Mouse (Mus musculus): ENCODE data around the gene Xpr1. TPM values are rescaled to one million over a fixed set of nuclear protein-coding genes. Genes with fewer than 3 reads are reported as not detected.

Gene Xpr1
- polyA plus RNA-seq, 1 experiment from 2014 or later: 5.3 TPM

DNA sequence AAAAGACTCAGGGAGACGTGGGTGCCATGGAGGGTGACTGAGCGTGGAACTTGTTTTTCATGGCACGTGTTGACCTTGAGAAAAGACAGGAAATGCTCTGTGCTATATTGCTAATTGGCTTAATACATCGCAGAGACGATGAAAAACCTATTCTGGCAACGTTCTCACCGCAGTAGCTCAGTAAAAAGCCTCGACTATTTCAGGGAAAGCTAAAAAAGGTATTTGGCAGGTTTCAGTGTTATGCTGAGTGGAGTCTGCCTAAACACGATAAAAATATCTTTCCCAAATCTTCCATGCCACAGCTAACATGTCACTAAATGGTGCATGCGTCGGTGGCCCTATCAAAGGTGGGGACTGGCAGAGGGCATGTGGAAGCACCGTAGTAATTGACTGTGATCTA lies 164.1 kb downstream of the Xpr1 start:
- H3K4me3 ChIP-seq (ENCODE audit: low read depth, low read length): no peak overlapping the region

GRCm38 (mm10) chr1:155252631-155253121 lies 164.5 kb downstream of the Xpr1 start:
- ATAC-seq (replicated peaks; ENCODE audit: insufficient number of reproducible peaks, low FRiP score, low TSS enrichment, low read depth): no peak
- Histone ChIP-seq H3K27me3 (ENCODE audit: control insufficient read depth, insufficient read depth, low read length) (no peaks in the 10 kb centered on the region), H3K4me2 (ENCODE audit: low read depth, low read length) (no peak overlapping the region), H3K36me3 (replicated peaks; ENCODE audit: control insufficient read depth, insufficient read depth, low read depth, low read length) (no peaks in the 10 kb centered on the region), H3K4me1 (ENCODE audit: control insufficient read depth, insufficient read depth, low read length) (no peaks in the 10 kb centered on the region), H3K27ac (replicated peaks; ENCODE audit: low read depth, low read length) (no peak overlapping the region), H3K4me3 (ENCODE audit: low read depth, low read length) (no peak overlapping the region), H3K9ac (replicated peaks; ENCODE audit: low read length) (no peak overlapping the region), H3K9me3 (replicated peaks; ENCODE audit: control insufficient read depth, low read length) (no peaks in the 10 kb centered on the region)
- DNase-seq (ENCODE audit: low spot score): no peak
- 51% methylated on average over 6 of the region's 6 CpGs for WGBS

More for the DNA sequence above, 164.1 kb downstream of the Xpr1 start:
- H3K9me3 ChIP-seq (replicated peaks; ENCODE audit: control insufficient read depth, low read length): no peaks in the 10 kb centered on the region
- H3K27me3 ChIP-seq (ENCODE audit: control insufficient read depth, insufficient read depth, low read length): no peaks in the 10 kb centered on the region
- DNase-seq (ENCODE audit: low spot score) (no peak), ATAC-seq (replicated peaks; ENCODE audit: insufficient number of reproducible peaks, low FRiP score, low TSS enrichment, low read depth) (no peak)
- 65% methylated on average over 12 of the region's 12 CpGs for WGBS
- H3K4me2 ChIP-seq (ENCODE audit: low read depth, low read length): no peak overlapping the region
- H3K36me3 ChIP-seq (replicated peaks; ENCODE audit: control insufficient read depth, insufficient read depth, low read depth, low read length): no peaks in the 10 kb centered on the region
- no peak overlapping the region for H3K9ac ChIP-seq (replicated peaks; ENCODE audit: low read length)
- H3K27ac ChIP-seq (replicated peaks; ENCODE audit: low read depth, low read length): no peak overlapping the region
- H3K4me1 ChIP-seq (ENCODE audit: control insufficient read depth, insufficient read depth, low read length): no peaks in the 10 kb centered on the region

- Histone ChIP-seq H3K4me3 (ENCODE audit: low read depth, low read length) (no peak overlapping the region), H3K4me1 (ENCODE audit: control insufficient read depth, insufficient read depth, low read length) (no peaks in the 10 kb centered on the region), H3K27ac (replicated peaks; ENCODE audit: low read depth, low read length) (no peak overlapping the region), H3K27me3 (ENCODE audit: control insufficient read depth, insufficient read depth, low read length) (no peaks in the 10 kb centered on the region), H3K36me3 (replicated peaks; ENCODE audit: control insufficient read depth, insufficient read depth, low read depth, low read length) (no peaks in the 10 kb centered on the region), H3K9me3 (replicated peaks; ENCODE audit: control insufficient read depth, low read length) (no peaks in the 10 kb centered on the region), H3K4me2 (ENCODE audit: low read depth, low read length) (no peak overlapping the region), H3K9ac (replicated peaks; ENCODE audit: low read length) (no peak overlapping the region)
- no peak for ATAC-seq (replicated peaks; ENCODE audit: insufficient number of reproducible peaks, low FRiP score, low TSS enrichment, low read depth)
- WGBS: 90% methylated on average over 5 of the region's 5 CpGs
- no peak for DNase-seq (ENCODE audit: low spot score)
Measured at GRCm38 (mm10) chr1:155251596-155251995, 165.6 kb downstream of the Xpr1 start.

- Histone ChIP-seq H3K36me3 (replicated peaks; ENCODE audit: control insufficient read depth, insufficient read depth, low read depth, low read length) (no peaks in the 10 kb centered on the region), H3K9me3 (replicated peaks; ENCODE audit: control insufficient read depth, low read length) (no peaks in the 10 kb centered on the region), H3K27me3 (ENCODE audit: control insufficient read depth, insufficient read depth, low read length) (no peaks in the 10 kb centered on the region), H3K9ac (replicated peaks; ENCODE audit: low read length) (no peak overlapping the region), H3K27ac (replicated peaks; ENCODE audit: low read depth, low read length) (no peak overlapping the region), H3K4me1 (ENCODE audit: control insufficient read depth, insufficient read depth, low read length) (no peaks in the 10 kb centered on the region), H3K4me3 (ENCODE audit: low read depth, low read length) (no peak overlapping the region), H3K4me2 (ENCODE audit: low read depth, low read length) (no peak overlapping the region)
- 38% methylated on average over 4 of the region's 4 CpGs for WGBS
- ATAC-seq (replicated peaks; ENCODE audit: insufficient number of reproducible peaks, low FRiP score, low TSS enrichment, low read depth) (no peak), DNase-seq (ENCODE audit: low spot score) (no peak)
Measured at GRCm38 (mm10) chr1:155250531-155251135, 166.6 kb downstream of the Xpr1 start.

DNA sequence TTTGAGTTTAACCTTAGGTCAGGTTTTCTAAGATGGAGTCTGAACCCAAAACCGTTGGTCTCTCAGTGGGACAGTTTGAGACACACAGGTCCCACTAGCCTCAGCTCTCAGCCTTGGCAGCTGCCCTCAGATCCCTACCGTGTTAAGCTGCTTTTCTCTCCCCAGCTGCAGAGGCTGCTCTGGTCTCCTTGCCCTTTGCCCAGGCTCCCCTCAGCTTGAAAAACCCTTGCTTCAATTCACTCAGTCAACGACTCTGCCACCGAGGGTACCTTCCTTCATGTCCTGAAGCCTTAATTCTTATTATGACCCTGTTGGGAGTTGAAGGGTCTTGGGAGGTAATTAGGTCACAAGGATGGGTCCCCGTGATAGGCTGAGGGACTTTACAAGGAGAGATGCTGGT lies 167.3 kb downstream of the Xpr1 start:
- Histone ChIP-seq H3K9ac (replicated peaks; ENCODE audit: low read length) (no peak overlapping the region), H3K4me3 (ENCODE audit: low read depth, low read length) (no peak overlapping the region), H3K4me1 (ENCODE audit: control insufficient read depth, insufficient read depth, low read length) (no peaks in the 10 kb centered on the region), H3K27me3 (ENCODE audit: control insufficient read depth, insufficient read depth, low read length) (no peaks in the 10 kb centered on the region), H3K36me3 (replicated peaks; ENCODE audit: control insufficient read depth, insufficient read depth, low read depth, low read length) (no peaks in the 10 kb centered on the region), H3K4me2 (ENCODE audit: low read depth, low read length) (no peak overlapping the region), H3K27ac (replicated peaks; ENCODE audit: low read depth, low read length) (no peak overlapping the region), H3K9me3 (replicated peaks; ENCODE audit: control insufficient read depth, low read length) (no peaks in the 10 kb centered on the region)
- ATAC-seq (replicated peaks; ENCODE audit: insufficient number of reproducible peaks, low FRiP score, low TSS enrichment, low read depth) (no peak), DNase-seq (ENCODE audit: low spot score) (no peak)
- 47% methylated on average over 5 of the region's 5 CpGs for WGBS

DNA sequence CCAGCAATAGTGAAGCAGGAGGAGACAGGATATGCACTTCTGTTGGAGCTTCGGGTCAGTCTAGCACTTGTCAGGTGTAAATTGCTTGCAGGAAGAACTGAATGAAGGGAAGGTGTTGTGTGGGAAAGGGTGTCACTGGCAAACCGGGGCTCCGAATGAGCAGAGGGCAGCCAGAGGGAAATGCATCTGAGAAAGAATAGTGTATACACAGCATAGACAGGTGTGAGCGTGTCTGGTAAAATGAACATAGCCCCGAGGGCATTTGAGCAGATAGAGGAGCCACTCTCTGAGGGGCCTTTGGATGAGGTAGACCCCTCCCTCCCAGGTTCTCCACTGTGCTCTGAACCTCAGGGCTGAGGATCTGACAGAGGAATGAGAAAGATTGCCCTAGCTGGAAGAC lies 169.2 kb downstream of the Xpr1 start:
- WGBS: 64% methylated on average over 5 of the region's 5 CpGs
- no peak for ATAC-seq (replicated peaks; ENCODE audit: insufficient number of reproducible peaks, low FRiP score, low TSS enrichment, low read depth)
- H3K4me2 ChIP-seq (ENCODE audit: low read depth, low read length): no peak overlapping the region
- H3K9ac ChIP-seq (replicated peaks; ENCODE audit: low read length): no peak overlapping the region
- no peak overlapping the region for H3K27ac ChIP-seq (replicated peaks; ENCODE audit: low read depth, low read length)
- no peak for DNase-seq (ENCODE audit: low spot score)
- no peaks in the 10 kb centered on the region for H3K27me3 ChIP-seq (ENCODE audit: control insufficient read depth, insufficient read depth, low read length)
- H3K4me1 ChIP-seq (ENCODE audit: control insufficient read depth, insufficient read depth, low read length): peaks cover 1% of the 10 kb centered on the region; the same call in 1 of the 2 replicates
- no peaks in the 10 kb centered on the region for H3K36me3 ChIP-seq (replicated peaks; ENCODE audit: control insufficient read depth, insufficient read depth, low read depth, low read length)
- H3K4me3 ChIP-seq (ENCODE audit: low read depth, low read length): no peak overlapping the region
- no peaks in the 10 kb centered on the region for H3K9me3 ChIP-seq (replicated peaks; ENCODE audit: control insufficient read depth, low read length)

GRCm38 (mm10) chr1:155247441-155247840 lies 169.8 kb downstream of the Xpr1 start:
- DNase-seq (ENCODE audit: low spot score) (no peak), ATAC-seq (replicated peaks; ENCODE audit: insufficient number of reproducible peaks, low FRiP score, low TSS enrichment, low read depth) (no peak)
- Histone ChIP-seq H3K4me2 (ENCODE audit: low read depth, low read length) (no peak overlapping the region), H3K4me1 (ENCODE audit: control insufficient read depth, insufficient read depth, low read length) (peaks cover 2% of the 10 kb centered on the region; the same call in 1 of the 2 replicates), H3K27ac (replicated peaks; ENCODE audit: low read depth, low read length) (no peak overlapping the region), H3K9ac (replicated peaks; ENCODE audit: low read length) (no peak overlapping the region), H3K9me3 (replicated peaks; ENCODE audit: control insufficient read depth, low read length) (no peaks in the 10 kb centered on the region), H3K36me3 (replicated peaks; ENCODE audit: control insufficient read depth, insufficient read depth, low read depth, low read length) (no peaks in the 10 kb centered on the region), H3K4me3 (ENCODE audit: low read depth, low read length) (no peak overlapping the region), H3K27me3 (ENCODE audit: control insufficient read depth, insufficient read depth, low read length) (no peaks in the 10 kb centered on the region)
- 36% methylated on average over 5 of the region's 5 CpGs for WGBS

DNA sequence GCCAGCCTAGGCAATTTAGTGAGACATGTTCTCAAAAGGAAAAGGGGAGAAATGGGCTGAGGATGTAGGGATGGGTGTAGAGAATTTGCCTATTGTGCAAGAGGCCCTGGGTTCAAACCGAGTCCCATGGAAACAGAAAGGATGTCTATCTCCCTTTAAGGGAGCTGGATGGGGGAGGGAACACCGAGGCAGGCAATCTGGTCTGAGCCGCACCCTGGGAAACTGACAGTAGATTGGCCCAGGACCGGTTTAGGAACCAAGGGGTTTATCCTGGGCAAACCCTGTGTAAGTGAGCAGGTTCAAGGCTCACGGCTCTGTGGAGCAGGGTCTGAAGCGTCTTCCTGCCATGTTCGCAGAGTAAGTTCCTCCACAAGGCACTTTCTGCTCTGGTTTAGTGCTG lies 171.7 kb downstream of the Xpr1 start:
- no peak overlapping the region for H3K4me2 ChIP-seq (ENCODE audit: low read depth, low read length)
- H3K4me3 ChIP-seq (ENCODE audit: low read depth, low read length): no peak overlapping the region
- DNase-seq (ENCODE audit: low spot score) (no peak), ATAC-seq (replicated peaks; ENCODE audit: insufficient number of reproducible peaks, low FRiP score, low TSS enrichment, low read depth) (no peak)
- peaks cover 2% of the 10 kb centered on the region; the same call in 1 of the 2 replicates for H3K4me1 ChIP-seq (ENCODE audit: control insufficient read depth, insufficient read depth, low read length)
- no peak overlapping the region for H3K27ac ChIP-seq (replicated peaks; ENCODE audit: low read depth, low read length)
- no peaks in the 10 kb centered on the region for H3K9me3 ChIP-seq (replicated peaks; ENCODE audit: control insufficient read depth, low read length)
- no peaks in the 10 kb centered on the region for H3K36me3 ChIP-seq (replicated peaks; ENCODE audit: control insufficient read depth, insufficient read depth, low read depth, low read length)
- WGBS: 58% methylated on average over 7 of the region's 7 CpGs
- H3K9ac ChIP-seq (replicated peaks; ENCODE audit: low read length): no peak overlapping the region
- H3K27me3 ChIP-seq (ENCODE audit: control insufficient read depth, insufficient read depth, low read length): no peaks in the 10 kb centered on the region

Measured in embryonic facial prominence, embryonic 11.5 days (tissue).